Mouse (Mus musculus) kidney, adult 11 months (tissue): ENCODE measurements at regions not wholly inside any gene's neighbourhood (a gene's known extent, or its start where the extent isn't known, plus 50 kb on each side); places are given as distances from the start of the nearest gene placed in this dataset.

ENCODE experiments used
- DNase-seq: peaks from one replicate; pipeline ENCODE4 v3.0.0; 2022

- DNase-seq, result no peak
These were observed 441.2 kb downstream of the Prdm2 start for GRCm38 (mm10) chr4:142771520-142772150.

- DNase-seq, result no peak
These were observed 442.6 kb downstream of the Prdm2 start for GRCm38 (mm10) chr4:142770177-142770576.

DNA sequence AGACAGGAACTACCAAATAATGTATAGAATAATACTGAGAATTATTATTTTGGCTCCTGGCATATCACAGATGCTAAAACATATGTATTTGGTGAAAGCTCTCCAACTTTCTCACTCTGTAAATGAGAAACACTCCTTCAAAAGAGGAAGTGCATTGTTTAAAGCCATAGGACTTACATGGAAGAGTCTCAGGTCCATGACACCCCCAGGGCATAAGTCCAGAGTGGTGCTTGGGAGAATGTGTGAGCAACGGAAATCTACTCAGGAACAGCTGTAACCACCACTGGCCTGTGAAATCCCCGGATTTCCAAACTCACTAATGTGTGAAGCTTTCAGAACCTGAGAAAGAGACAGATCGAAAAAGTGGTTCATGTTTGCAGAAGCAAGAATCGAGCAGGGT, 445.1 kb downstream of the Prdm2 start:
- no peak for DNase-seq

DNA sequence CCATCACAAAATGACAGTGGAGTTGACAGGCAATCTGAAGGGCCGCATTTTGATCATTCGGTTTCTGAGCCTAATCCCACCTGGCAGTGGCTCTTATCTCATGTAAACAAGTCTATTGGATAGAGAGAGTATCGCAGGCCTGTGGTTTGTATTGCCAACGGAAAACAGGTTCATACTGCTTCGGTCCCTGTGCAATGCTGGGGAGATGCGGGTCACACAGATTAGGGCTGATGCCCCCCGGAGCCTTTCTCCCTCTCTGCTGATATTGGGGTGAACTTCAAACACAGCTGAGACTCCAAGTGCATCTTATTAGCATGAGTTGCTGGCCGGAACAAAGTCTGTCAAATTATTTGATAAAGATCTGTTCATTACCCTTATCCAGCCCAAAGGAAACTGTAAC, 451.2 kb downstream of the Prdm2 start:
- no peak for DNase-seq

DNA sequence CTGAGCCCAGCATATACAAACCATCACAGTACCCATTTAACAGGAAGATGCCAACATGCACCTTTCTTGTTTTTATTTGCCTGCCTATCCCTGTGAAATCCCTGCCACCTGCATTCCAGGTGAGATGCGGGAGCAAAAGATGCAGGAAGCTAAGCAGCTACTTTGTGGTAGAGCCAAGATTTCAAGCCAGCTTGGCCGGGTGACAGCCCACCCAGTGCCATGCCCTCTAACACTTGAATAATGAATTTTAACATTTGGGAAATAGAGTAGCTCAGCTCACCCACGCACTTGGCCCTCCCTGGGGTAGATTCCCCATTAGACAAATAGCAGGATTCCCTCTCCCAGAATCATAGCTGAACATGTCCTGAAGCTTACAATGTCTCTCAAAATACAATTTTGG, 454.7 kb downstream of the Prdm2 start:
- DNase-seq, result no peak

DNA sequence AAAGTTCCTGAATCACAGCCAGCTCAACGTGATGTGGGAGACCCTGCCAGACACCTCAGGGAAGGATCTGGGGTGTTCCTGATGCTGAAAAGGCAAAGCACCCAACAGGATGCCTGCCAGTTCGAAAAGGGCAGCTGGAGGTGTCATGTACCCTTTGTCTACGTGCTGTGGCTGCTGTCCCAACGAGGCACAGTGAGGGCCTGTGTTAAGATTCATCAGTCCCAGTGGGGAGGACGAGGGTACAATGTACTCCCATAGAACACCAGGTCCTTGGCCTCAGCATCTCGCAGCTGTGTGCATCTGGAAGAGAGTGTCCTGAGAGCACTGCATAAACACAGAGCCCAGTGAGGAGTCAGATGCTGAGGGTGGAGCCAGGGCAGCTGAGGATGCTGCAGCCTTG, 456.5 kb downstream of the Prdm2 start:
- no peak for DNase-seq

GRCm38 (mm10) chr4:142749918-142750317, 462.9 kb downstream of the Prdm2 start:
- DNase-seq, result peak; percentile 7

GRCm38 (mm10) chr4:142723554-142723907, 484.3 kb upstream of the Kazn start:
- no peak for DNase-seq

DNA sequence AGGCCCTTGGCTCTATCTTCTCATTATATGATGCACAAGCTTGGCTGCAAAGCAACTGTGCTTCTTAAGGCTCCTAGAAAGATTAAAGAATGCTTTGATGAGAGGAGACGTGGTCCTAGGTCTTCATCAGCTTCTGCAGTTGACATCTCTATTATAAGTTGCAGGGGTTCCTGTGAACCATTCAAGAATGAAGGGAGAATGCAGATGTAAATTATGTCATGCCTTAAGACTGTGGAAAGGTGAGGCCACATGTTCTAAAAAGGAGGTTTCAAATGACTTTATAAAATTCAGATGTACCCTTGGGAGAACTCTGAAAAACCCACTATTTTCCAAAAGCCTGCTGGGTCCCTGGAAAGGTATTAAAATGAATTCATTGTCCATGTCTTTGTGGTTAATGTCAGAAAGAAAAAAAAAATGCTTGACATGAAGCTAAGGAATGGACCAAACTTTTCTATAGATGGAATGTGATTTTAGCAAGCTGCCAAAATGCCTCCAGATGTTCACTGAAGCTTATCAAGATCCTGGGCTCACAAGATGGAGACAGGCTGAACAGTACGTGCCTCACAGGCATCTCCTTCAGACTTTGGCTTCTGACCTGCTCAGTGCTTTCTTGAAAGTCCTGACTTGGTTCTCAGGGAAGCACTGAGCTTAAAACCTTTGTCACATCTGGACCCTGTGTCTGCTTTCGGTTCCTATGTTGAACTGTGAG, 483.8 kb upstream of the Kazn start:
- no peak for DNase-seq

GRCm38 (mm10) chr4:142701606-142702005, 462.4 kb upstream of the Kazn start:
- no peak for DNase-seq

DNA sequence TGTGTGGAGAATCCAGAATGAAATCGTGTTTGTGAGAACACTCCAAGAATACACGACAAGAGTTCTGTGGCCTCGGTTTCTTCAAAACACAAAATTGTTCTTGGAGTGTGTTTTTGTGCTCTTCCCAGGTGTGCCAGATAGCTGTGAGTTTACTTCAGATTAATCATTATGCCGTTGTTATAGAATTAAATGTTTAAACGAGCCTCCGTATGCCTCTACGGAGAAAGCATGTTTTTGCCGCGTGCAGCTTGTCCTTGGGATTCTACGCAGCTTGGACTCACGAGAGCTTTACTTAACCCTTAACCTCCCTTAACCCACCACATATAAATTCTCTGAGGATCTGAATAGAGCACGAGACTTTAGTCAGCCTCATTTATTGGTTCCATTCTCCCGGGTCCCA, 455.7 kb upstream of the Kazn start:
- no peak for DNase-seq

DNA sequence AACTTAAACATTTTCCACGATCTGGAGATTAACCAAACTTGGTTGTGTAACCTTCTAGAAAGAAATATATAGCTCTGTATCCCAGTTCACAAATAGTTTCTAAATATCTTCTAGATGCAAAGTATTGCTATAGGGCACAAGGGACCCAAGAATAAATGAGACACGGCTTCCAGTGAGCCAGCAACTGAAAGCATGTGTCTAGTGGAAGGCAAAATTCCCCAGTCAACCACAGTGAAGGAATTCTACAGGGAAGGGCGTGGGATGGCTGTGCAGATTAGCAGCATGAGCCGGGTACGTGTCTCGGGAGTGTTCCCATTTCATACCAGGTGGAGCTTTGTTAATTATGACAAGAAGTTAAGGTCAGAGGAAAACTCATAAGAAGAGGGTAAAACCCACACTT, 449.0 kb upstream of the Kazn start:
- DNase-seq, result no peak

GRCm38 (mm10) chr4:142677426-142677825, 438.2 kb upstream of the Kazn start:
- no peak for DNase-seq

DNA sequence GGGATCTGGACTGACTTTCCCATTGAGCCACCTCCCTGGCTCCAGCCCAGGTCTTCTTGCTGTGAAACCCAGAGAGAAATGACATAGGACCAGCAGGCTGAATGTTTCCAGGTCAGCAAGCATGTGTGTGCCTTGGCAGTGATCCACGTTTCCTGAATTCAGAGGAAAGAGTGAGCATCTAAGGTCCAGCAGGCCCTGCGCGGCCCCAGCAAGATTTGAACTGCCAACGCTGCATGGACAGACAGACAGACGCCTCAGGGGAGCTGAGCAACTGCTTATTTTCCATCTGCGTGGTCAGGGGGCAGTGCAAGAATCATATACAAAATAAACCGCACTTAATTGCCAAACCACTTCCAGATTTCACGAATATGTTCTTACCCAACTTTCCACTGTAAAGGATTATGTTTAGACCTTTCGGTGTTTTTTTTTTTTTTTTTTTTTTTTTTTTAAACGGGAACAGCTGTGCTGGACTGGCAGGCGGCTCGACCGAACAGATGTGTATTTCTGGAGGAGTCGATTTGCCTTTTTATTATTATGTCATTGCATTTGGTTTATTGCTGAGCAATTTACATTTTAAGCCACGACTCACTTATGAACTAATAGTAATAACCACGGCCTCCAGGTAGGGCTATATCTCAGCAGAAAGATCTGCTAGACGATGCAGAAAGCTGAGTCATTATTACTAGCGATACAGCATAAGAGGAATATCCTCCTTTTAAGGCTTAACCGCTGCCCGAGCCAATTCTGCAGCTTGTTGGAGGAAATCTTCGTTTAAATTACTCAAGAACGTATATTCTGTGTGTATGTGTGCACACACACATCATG, 435.7 kb upstream of the Kazn start:
- no peak for DNase-seq

DNA sequence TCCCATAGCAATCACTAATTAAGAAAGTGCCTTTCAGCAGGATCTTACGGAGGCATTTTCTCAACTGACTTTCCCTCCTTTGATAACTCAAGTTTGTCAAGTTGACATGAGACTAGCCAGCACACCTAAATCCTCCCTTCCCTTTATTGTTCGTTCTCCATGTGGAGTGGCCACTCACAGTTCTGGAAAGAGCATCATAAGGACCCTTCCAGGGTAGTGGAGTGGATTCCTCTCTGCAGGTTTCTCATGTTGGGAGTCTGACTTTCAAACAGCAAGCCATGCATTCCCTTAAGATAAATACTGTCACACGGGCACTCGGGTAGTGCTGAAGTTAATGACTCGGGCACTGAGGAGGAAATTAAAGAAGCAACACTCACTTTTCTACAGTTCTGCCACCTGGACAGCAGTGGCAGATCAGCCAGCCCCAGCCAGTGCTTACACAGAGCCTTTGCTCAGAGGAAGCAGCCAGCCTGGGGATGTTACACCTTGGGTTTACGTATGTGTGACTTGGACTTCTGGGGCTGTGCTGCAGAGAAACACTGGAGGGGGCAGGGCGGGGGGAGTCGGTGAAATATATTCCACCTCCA, 432.8 kb upstream of the Kazn start:
- no peak for DNase-seq

GRCm38 (mm10) chr4:142664781-142665180, 425.6 kb upstream of the Kazn start:
- DNase-seq, result no peak

- DNase-seq, result no peak
These were observed 419.0 kb upstream of the Kazn start for GRCm38 (mm10) chr4:142658156-142658555.

- no peak for DNase-seq
These were observed 401.9 kb upstream of the Kazn start for GRCm38 (mm10) chr4:142641069-142641468.

GRCm38 (mm10) chr4:142639340-142639733, 400.1 kb upstream of the Kazn start:
- DNase-seq, result no peak

DNA sequence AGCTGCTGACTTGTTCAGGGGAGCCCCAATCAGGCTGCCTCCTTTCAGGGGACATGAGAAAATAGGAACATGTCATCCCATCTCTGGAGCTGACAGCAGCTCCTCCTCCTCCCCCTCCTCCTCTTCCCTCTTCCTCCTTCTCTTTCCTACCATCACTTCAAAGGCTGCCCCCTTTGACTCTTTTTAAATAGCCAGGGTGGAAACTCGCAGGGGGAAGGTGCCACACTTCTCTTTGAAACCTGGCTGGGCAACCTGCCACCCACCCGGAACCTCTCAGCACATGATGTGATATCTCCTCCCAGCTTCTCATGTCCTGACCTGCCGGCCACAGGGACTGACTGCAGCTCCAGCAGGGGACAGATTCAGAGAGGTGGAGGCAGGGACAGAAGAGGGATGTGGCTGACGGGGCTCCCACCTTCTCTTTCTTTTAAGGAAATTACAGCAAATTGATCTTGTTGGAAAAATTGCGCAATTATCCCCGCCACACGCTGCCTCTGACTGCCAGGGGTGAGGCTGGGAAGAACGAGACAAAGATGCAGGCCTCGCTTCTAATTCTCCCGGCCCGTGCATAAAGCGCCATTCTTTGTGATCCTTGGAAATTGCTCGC, 399.6 kb upstream of the Kazn start:
- DNase-seq, result no peak

GRCm38 (mm10) chr4:142638057-142638456, 398.9 kb upstream of the Kazn start:
- no peak for DNase-seq

DNA sequence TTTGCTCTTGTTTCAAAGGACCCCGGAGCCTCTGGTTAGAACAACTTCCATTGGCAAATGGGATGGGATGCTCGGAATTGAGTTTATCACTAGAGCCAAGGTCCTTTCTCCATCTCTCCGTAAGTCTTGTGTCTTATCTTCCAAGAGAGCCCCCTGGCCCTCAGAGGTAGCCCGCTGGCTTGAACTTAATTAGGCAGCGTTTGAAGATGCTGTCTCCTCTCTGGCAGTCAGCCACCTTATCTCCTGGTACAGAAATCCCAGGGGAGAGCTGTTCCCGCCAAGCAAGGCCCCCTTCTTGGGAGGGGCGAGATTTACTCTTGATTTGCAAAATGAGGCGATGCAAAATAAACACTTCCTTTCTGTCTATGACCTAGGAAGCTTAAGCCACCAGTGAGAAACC, 395.2 kb upstream of the Kazn start:
- DNase-seq, result no peak

DNA sequence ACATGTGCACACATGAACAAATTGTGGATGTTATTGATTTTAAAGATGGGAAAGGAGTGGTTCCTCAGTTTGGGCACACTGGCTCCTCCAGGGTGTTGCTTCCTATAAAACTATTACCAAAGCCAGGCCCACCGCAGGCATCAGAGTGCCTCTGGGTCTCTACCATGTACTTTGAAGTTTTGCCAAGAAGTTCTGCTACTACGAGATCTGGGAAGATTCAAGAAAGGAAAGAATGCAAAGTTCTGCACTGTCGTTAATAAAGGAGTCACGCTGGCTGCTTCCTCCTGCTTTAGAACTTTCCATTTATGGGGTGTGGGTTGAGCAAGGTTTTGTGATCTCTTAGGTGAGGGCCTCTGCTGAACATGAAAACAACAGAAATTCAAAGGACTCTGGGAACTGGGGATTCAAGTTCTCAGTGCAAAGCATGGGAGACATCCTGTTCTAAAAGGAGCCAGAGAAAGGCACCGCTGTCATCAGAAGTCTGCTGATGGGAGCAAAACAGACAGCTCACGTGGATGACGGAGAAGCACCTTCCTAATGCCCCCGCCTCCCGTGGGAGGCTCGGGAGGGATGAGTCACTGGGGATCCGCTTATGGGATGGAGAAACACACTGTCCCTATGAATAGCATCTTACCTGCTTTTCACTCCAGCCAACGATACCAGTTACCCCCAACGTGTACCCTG, 394.6 kb upstream of the Kazn start:
- DNase-seq, result no peak
